Mouse (Mus musculus): ENCODE measurements around the gene Tex21. TPM values are rescaled to one million over a fixed set of nuclear protein-coding genes. Genes with fewer than 3 reads are reported as not detected.

Tex21 gene
- polyA plus RNA-seq, 1 experiment from 2014 or later, result 0.20 TPM

GRCm38 (mm10) chr12:76194526-76194925 is 52.0 kb downstream of the Tex21 start:
- no peak overlapping the region for H3K9ac ChIP-seq (replicated peaks; ENCODE audit: low read depth, low read length)
- no peak overlapping the region for H3K4me2 ChIP-seq (ENCODE audit: low read depth, low read length)
- H3K27me3 ChIP-seq (ENCODE audit: control insufficient read depth, insufficient read depth, low read length), result no peaks in the 10 kb centered on the region
- no peak overlapping the region for H3K27ac ChIP-seq (ENCODE audit: low read depth, low read length)
- 73% methylated on average over 3 of the region's 3 CpGs for WGBS
- no peak for ATAC-seq (ENCODE audit: low read depth)
- H3K9me3 ChIP-seq (ENCODE audit: control insufficient read depth, low read length), result no peaks in the 10 kb centered on the region
- H3K4me1 ChIP-seq (ENCODE audit: control insufficient read depth, insufficient read depth, low read length), result 0 out of 2 replicates have a peak, but pooled peaks cover 6% of the 10 kb centered on the region
- no peaks in the 10 kb centered on the region for H3K36me3 ChIP-seq (ENCODE audit: control insufficient read depth, insufficient read depth, low read length)
- no peak overlapping the region for H3K4me3 ChIP-seq (ENCODE audit: low read depth, low read length)

- Histone ChIP-seq H3K27ac (ENCODE audit: low read depth, low read length) (no peak overlapping the region), H3K36me3 (ENCODE audit: control insufficient read depth, insufficient read depth, low read length) (no peaks in the 10 kb centered on the region), H3K9me3 (ENCODE audit: control insufficient read depth, low read length) (no peaks in the 10 kb centered on the region), H3K4me3 (ENCODE audit: low read depth, low read length) (no peak overlapping the region), H3K4me1 (ENCODE audit: control insufficient read depth, insufficient read depth, low read length) (no peaks in the 10 kb centered on the region), H3K27me3 (ENCODE audit: control insufficient read depth, insufficient read depth, low read length) (no peaks in the 10 kb centered on the region), H3K4me2 (ENCODE audit: low read depth, low read length) (no peak overlapping the region), H3K9ac (replicated peaks; ENCODE audit: low read depth, low read length) (no peak overlapping the region)
- WGBS, result 41% methylated on average over 11 of the region's 11 CpGs
- no peak for ATAC-seq (ENCODE audit: low read depth)
Observed at GRCm38 (mm10) chr12:76190940-76191339, 55.6 kb downstream of the Tex21 start.

GRCm38 (mm10) chr12:76187849-76188248 is 58.7 kb downstream of the Tex21 start:
- Histone ChIP-seq H3K4me3 (ENCODE audit: low read depth, low read length) (no peak overlapping the region), H3K4me2 (ENCODE audit: low read depth, low read length) (no peak overlapping the region), H3K9ac (replicated peaks; ENCODE audit: low read depth, low read length) (no peak overlapping the region), H3K36me3 (ENCODE audit: control insufficient read depth, insufficient read depth, low read length) (no peaks in the 10 kb centered on the region), H3K27me3 (ENCODE audit: control insufficient read depth, insufficient read depth, low read length) (no peaks in the 10 kb centered on the region), H3K9me3 (ENCODE audit: control insufficient read depth, low read length) (no peaks in the 10 kb centered on the region), H3K4me1 (ENCODE audit: control insufficient read depth, insufficient read depth, low read length) (no peaks in the 10 kb centered on the region), H3K27ac (ENCODE audit: low read depth, low read length) (no peak overlapping the region)
- WGBS, result 48% methylated on average over 8 of the region's 8 CpGs
- ATAC-seq (ENCODE audit: low read depth), result peak; percentile 38; the same call in 1 of the 2 replicates

GRCm38 (mm10) chr12:76186473-76186872 is 60.1 kb downstream of the Tex21 start:
- H3K27me3 ChIP-seq (ENCODE audit: control insufficient read depth, insufficient read depth, low read length), result no peaks in the 10 kb centered on the region
- H3K9ac ChIP-seq (replicated peaks; ENCODE audit: low read depth, low read length), result no peak overlapping the region
- no peaks in the 10 kb centered on the region for H3K4me1 ChIP-seq (ENCODE audit: control insufficient read depth, insufficient read depth, low read length)
- H3K4me2 ChIP-seq (ENCODE audit: low read depth, low read length), result no peak overlapping the region
- no peak overlapping the region for H3K4me3 ChIP-seq (ENCODE audit: low read depth, low read length)
- H3K9me3 ChIP-seq (ENCODE audit: control insufficient read depth, low read length), result no peaks in the 10 kb centered on the region
- 88% methylated on average over 1 of the region's 1 CpGs for WGBS
- no peak overlapping the region for H3K27ac ChIP-seq (ENCODE audit: low read depth, low read length)
- no peak for ATAC-seq (ENCODE audit: low read depth)
- H3K36me3 ChIP-seq (ENCODE audit: control insufficient read depth, insufficient read depth, low read length), result no peaks in the 10 kb centered on the region

GRCm38 (mm10) chr12:76185167-76185816 is 61.3 kb downstream of the Tex21 start:
- Histone ChIP-seq H3K4me1 (ENCODE audit: control insufficient read depth, insufficient read depth, low read length) (no peaks in the 10 kb centered on the region), H3K9me3 (ENCODE audit: control insufficient read depth, low read length) (no peaks in the 10 kb centered on the region), H3K27ac (ENCODE audit: low read depth, low read length) (no peak overlapping the region), H3K9ac (replicated peaks; ENCODE audit: low read depth, low read length) (no peak overlapping the region), H3K4me2 (ENCODE audit: low read depth, low read length) (no peak overlapping the region), H3K4me3 (ENCODE audit: low read depth, low read length) (no peak overlapping the region), H3K27me3 (ENCODE audit: control insufficient read depth, insufficient read depth, low read length) (no peaks in the 10 kb centered on the region), H3K36me3 (ENCODE audit: control insufficient read depth, insufficient read depth, low read length) (no peaks in the 10 kb centered on the region)
- WGBS, result 83% methylated on average over 10 of the region's 10 CpGs
- no peak for ATAC-seq (ENCODE audit: low read depth)

- 76% methylated on average over 6 of the region's 6 CpGs for WGBS
- Histone ChIP-seq H3K27ac (ENCODE audit: low read depth, low read length) (no peak overlapping the region), H3K9ac (replicated peaks; ENCODE audit: low read depth, low read length) (no peak overlapping the region), H3K4me2 (ENCODE audit: low read depth, low read length) (no peak overlapping the region), H3K9me3 (ENCODE audit: control insufficient read depth, low read length) (no peaks in the 10 kb centered on the region), H3K4me3 (ENCODE audit: low read depth, low read length) (no peak overlapping the region), H3K36me3 (ENCODE audit: control insufficient read depth, insufficient read depth, low read length) (no peaks in the 10 kb centered on the region), H3K4me1 (ENCODE audit: control insufficient read depth, insufficient read depth, low read length) (no peaks in the 10 kb centered on the region), H3K27me3 (ENCODE audit: control insufficient read depth, insufficient read depth, low read length) (no peaks in the 10 kb centered on the region)
- no peak for ATAC-seq (ENCODE audit: low read depth)
Observed at GRCm38 (mm10) chr12:76184271-76184670, 62.3 kb downstream of the Tex21 start.

GRCm38 (mm10) chr12:76182831-76183230 is 63.7 kb downstream of the Tex21 start:
- H3K36me3 ChIP-seq (ENCODE audit: control insufficient read depth, insufficient read depth, low read length), result no peaks in the 10 kb centered on the region
- H3K9me3 ChIP-seq (ENCODE audit: control insufficient read depth, low read length), result no peaks in the 10 kb centered on the region
- H3K9ac ChIP-seq (replicated peaks; ENCODE audit: low read depth, low read length), result no peak overlapping the region
- no peak overlapping the region for H3K4me3 ChIP-seq (ENCODE audit: low read depth, low read length)
- no peaks in the 10 kb centered on the region for H3K4me1 ChIP-seq (ENCODE audit: control insufficient read depth, insufficient read depth, low read length)
- H3K27ac ChIP-seq (ENCODE audit: low read depth, low read length), result no peak overlapping the region
- H3K27me3 ChIP-seq (ENCODE audit: control insufficient read depth, insufficient read depth, low read length), result no peaks in the 10 kb centered on the region
- 95% methylated on average over 6 of the region's 6 CpGs for WGBS
- no peak overlapping the region for H3K4me2 ChIP-seq (ENCODE audit: low read depth, low read length)
- no peak for ATAC-seq (ENCODE audit: low read depth)

- Histone ChIP-seq H3K4me2 (ENCODE audit: low read depth, low read length) (no peak overlapping the region), H3K4me3 (ENCODE audit: low read depth, low read length) (no peak overlapping the region), H3K27me3 (ENCODE audit: control insufficient read depth, insufficient read depth, low read length) (no peaks in the 10 kb centered on the region), H3K27ac (ENCODE audit: low read depth, low read length) (no peak overlapping the region), H3K9ac (replicated peaks; ENCODE audit: low read depth, low read length) (no peak overlapping the region), H3K4me1 (ENCODE audit: control insufficient read depth, insufficient read depth, low read length) (0 out of 2 replicates have a peak, but pooled peaks cover 2% of the 10 kb centered on the region), H3K9me3 (ENCODE audit: control insufficient read depth, low read length) (no peaks in the 10 kb centered on the region), H3K36me3 (ENCODE audit: control insufficient read depth, insufficient read depth, low read length) (no peaks in the 10 kb centered on the region)
- no peak for ATAC-seq (ENCODE audit: low read depth)
- WGBS, result 66% methylated on average over 8 of the region's 8 CpGs
Observed at GRCm38 (mm10) chr12:76181471-76181870, 65.1 kb downstream of the Tex21 start.

GRCm38 (mm10) chr12:76180442-76180841 is 66.1 kb downstream of the Tex21 start:
- 0 out of 2 replicates have a peak, but pooled peaks cover 2% of the 10 kb centered on the region for H3K4me1 ChIP-seq (ENCODE audit: control insufficient read depth, insufficient read depth, low read length)

More at GRCm38 (mm10) chr12:76180442-76180841, 66.1 kb downstream of the Tex21 start:
- ATAC-seq (ENCODE audit: low read depth), result no peak
- Histone ChIP-seq H3K27me3 (ENCODE audit: control insufficient read depth, insufficient read depth, low read length) (no peaks in the 10 kb centered on the region), H3K36me3 (ENCODE audit: control insufficient read depth, insufficient read depth, low read length) (no peaks in the 10 kb centered on the region), H3K4me3 (ENCODE audit: low read depth, low read length) (no peak overlapping the region), H3K9me3 (ENCODE audit: control insufficient read depth, low read length) (no peaks in the 10 kb centered on the region), H3K4me2 (ENCODE audit: low read depth, low read length) (no peak overlapping the region), H3K9ac (replicated peaks; ENCODE audit: low read depth, low read length) (no peak overlapping the region), H3K27ac (ENCODE audit: low read depth, low read length) (no peak overlapping the region)
- 76% methylated on average over 6 of the region's 6 CpGs for WGBS

Measured in neural tube, embryonic 14.5 days (tissue).